Mouse (Mus musculus) embryo, embryonic 10 days (tissue): ENCODE data around the gene Gm21117.
"Not testable (repeated sequence)": the region's sequence is repeated elsewhere in the genome, so short reads cannot be mapped to it uniquely, and the experiment has no call there.

Experiments
- DNase-seq: peaks from one replicate; pipeline ENCODE4 v3.0.0-alpha.2; 2015; ENCODE audit warnings: low spot score

The Gm21117 gene

DNA sequence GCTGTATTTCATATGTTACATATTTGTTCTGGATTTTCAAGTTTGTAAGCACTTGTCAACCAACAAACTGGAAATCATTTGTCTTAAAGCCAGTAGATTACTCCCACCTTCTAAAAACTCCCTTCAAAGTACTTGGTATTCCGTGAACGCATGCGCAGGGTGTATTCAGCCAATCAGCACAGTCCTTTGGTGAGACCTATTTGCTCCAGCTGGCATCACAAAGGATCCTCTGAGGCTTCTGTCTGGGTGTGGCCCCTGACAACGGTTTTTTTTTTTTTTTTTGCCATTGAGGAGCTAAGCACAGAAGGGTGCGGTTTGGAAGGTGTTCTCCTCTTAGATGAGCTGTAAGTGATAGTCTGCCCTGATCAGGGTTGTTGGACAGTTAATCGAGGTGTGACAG is at the start of gene Gm21117:
Gene Gm21117, plus strand, starts transcription at position 301 of the 400 bp plus-strand sequence.
- not testable (repeated sequence) for DNase-seq
